ENCODE assay signal across 8 mouse cellular contexts in genomic region chr15:9072630-9073029, GRCm38 (mm10). TPM values are rescaled to one million over a fixed set of nuclear protein-coding genes. Genes with fewer than 3 reads are reported as not detected.
DNase-seq lines count a peak whose midpoint lies in the region; ATAC-seq and TF ChIP-seq lines count a peak whose summit lies in the region.

No protein-coding gene starts in this region.

- peak overlapping the region; percentile 72; the same call in 1 of the 2 replicates for H3K27ac ChIP-seq in kidney, adult 2 months (ENCODE audit: insufficient read depth, low read depth, low read length)
- no peak overlapping the region for H3K27ac ChIP-seq in brown adipose tissue, adult 24 weeks (replicated peaks; ENCODE audit: low read depth, low read length)
- H3K27ac ChIP-seq in hindbrain, embryonic 11.5 days (ENCODE audit: low read depth, low read length), result no peak overlapping the region
- H3K27ac ChIP-seq in lung, embryonic 14.5 days (ENCODE audit: low read depth), result peak overlapping the region; percentile 97; the same call in 1 of the 2 replicates

- peak overlapping the region; percentile 9; the same call in 1 of the 2 replicates for H3K4me3 ChIP-seq in kidney, adult 2 months (ENCODE audit: insufficient read depth, low read depth, low read length)
- peak overlapping the region; percentile 32; the same call in 1 of the 2 replicates for H3K4me3 ChIP-seq in brown adipose tissue, adult 24 weeks (ENCODE audit: insufficient read depth, low read depth, low read length)
- H3K4me3 ChIP-seq in hindbrain, embryonic 11.5 days (ENCODE audit: low read depth, low read length), result peak overlapping the region; percentile 89
- peak overlapping the region; percentile 90 for H3K4me3 ChIP-seq in lung, embryonic 14.5 days (ENCODE audit: low read depth, low read length)

- peak overlapping the region; percentile 65 for H3K4me2 ChIP-seq in hindbrain, embryonic 11.5 days (replicated peaks; ENCODE audit: low read depth, low read length)
- peak overlapping the region; percentile 79 for H3K4me2 ChIP-seq in lung, embryonic 14.5 days

- TF ChIP-seq CTCF in kidney, adult 2 months (conservative IDR thresholded peaks at IDR 0.05; ENCODE audit: insufficient read depth, insufficient read length, low read depth, low read length), result no peak
- no peak for TF ChIP-seq CTCF in lung, embryonic 14.5 days (IDR thresholded peaks at IDR 0.05; ENCODE audit: low read depth)

- 14% methylated on average over 5 of the region's 5 CpGs for WGBS in kidney, adult 2 months
- WGBS in hindbrain, embryonic 11.5 days, result 37% methylated on average over 5 of the region's 5 CpGs
- WGBS in lung, embryonic 14.5 days, result 7% methylated on average over 5 of the region's 5 CpGs

- ATAC-seq in hindbrain, embryonic 11.5 days (ENCODE audit: low FRiP score), result no peak
- ATAC-seq in lung, embryonic 14.5 days (ENCODE audit: insufficient read depth), result no peak
- ATAC-seq in monocyte, adult 5-6 weeks (replicated peaks; ENCODE audit: insufficient number of reproducible peaks, low FRiP score, low TSS enrichment, poor library complexity, severe bottlenecking), result no peak

- peak; percentile 47 for DNase-seq in kidney, adult 2 months
- no peak for DNase-seq in kidney, adult 11 months
- no peak for DNase-seq in hindbrain, embryonic 11.5 days (ENCODE audit: low spot score)
- peak; percentile 70 for DNase-seq in lung, embryonic 14.5 days
- DNase-seq in frontal cortex, postnatal 10 days (ENCODE audit: low spot score in 2 of 2), result no peak
- no peak for DNase-seq in layer of hippocampus, adult 9-11 months

- H3K27me3 ChIP-seq in kidney, adult 2 months (replicated peaks; ENCODE audit: control insufficient read depth, insufficient read depth, low read length), result no peaks in the 10 kb centered on the region
- no peaks in the 10 kb centered on the region for H3K27me3 ChIP-seq in hindbrain, embryonic 11.5 days (ENCODE audit: control insufficient read depth, insufficient read depth, low read length)
- no peaks in the 10 kb centered on the region for H3K27me3 ChIP-seq in lung, embryonic 14.5 days (ENCODE audit: insufficient read depth, low read length)

- H3K36me3 ChIP-seq in kidney, adult 2 months (ENCODE audit: control insufficient read depth, insufficient read depth, low read length), result no peaks in the 10 kb centered on the region
- H3K36me3 ChIP-seq in hindbrain, embryonic 11.5 days (ENCODE audit: control insufficient read depth, insufficient read depth, low read length), result no peaks in the 10 kb centered on the region
- no peaks in the 10 kb centered on the region for H3K36me3 ChIP-seq in lung, embryonic 14.5 days (ENCODE audit: insufficient read depth)

- H3K9ac ChIP-seq in hindbrain, embryonic 11.5 days (ENCODE audit: low read depth, low read length), result no peak overlapping the region
- H3K9ac ChIP-seq in lung, embryonic 14.5 days, result peak overlapping the region; percentile 92

- no peak for TF ChIP-seq POLR2A in kidney, adult 2 months (IDR thresholded peaks at IDR 0.05; ENCODE audit: low read depth, low read length)

- peaks cover 22% of the 10 kb centered on the region for H3K4me1 ChIP-seq in kidney, adult 2 months (ENCODE audit: control insufficient read depth, insufficient read depth, low read length)
- H3K4me1 ChIP-seq in brown adipose tissue, adult 24 weeks (ENCODE audit: control insufficient read depth, insufficient read depth, insufficient read length, low read length), result peaks cover 8% of the 10 kb centered on the region; the same call in 1 of the 2 replicates
- H3K4me1 ChIP-seq in hindbrain, embryonic 11.5 days (replicated peaks; ENCODE audit: control insufficient read depth, insufficient read depth, low read length), result peaks cover 2% of the 10 kb centered on the region
- H3K4me1 ChIP-seq in lung, embryonic 14.5 days (ENCODE audit: insufficient read depth), result peaks cover 22% of the 10 kb centered on the region

- no peaks in the 10 kb centered on the region for H3K9me3 ChIP-seq in hindbrain, embryonic 11.5 days (ENCODE audit: control insufficient read depth, low read length)
- no peaks in the 10 kb centered on the region for H3K9me3 ChIP-seq in lung, embryonic 14.5 days (ENCODE audit: low read depth, low read length)

RNA-seq across cellular contexts. Expression of gene Nadk2, which starts 1.6 kb away (rescaled TPM):
- 46.6 and 52.9 TPM in 2 replicates for polyA plus RNA-seq in kidney, adult 2 months (2012; rRNA removed)
- 31.2 and 43.1 TPM in 2 replicates for polyA plus RNA-seq in brown adipose tissue, adult 24 weeks (2012; ENCODE audit: insufficient read depth, insufficient read length, missing spikeins)
- polyA plus RNA-seq in hindbrain, embryonic 11.5 days (2014; fragmentation: Nextera tagmentation; extraction: Ambion mirVana), result 32.9 and 38.0 TPM in 2 replicates
- polyA plus RNA-seq in lung, embryonic 14.5 days (2014; fragmentation: Nextera tagmentation; extraction: Ambion mirVana), result 38.6 and 42.1 TPM in 2 replicates
- 29.7 to 32.9 TPM (median 31.5 TPM) in 3 replicates for total RNA-seq in monocyte, adult 5-6 weeks (2017)

Comparison
In these comparisons a context has a peak if more than half of its experiments do, and no peak if none do; other contexts are left out.
1. DNase-seq: peak in kidney, adult 2 months (single experiment) and lung, embryonic 14.5 days (single experiment); none in kidney, adult 11 months (single experiment), hindbrain, embryonic 11.5 days (single experiment), frontal cortex, postnatal 10 days (0 of 2) and layer of hippocampus, adult 9-11 months (single experiment).
2. H3K27ac ChIP-seq: peak in kidney, adult 2 months (single experiment) and lung, embryonic 14.5 days (single experiment); none in brown adipose tissue, adult 24 weeks (single experiment) and hindbrain, embryonic 11.5 days (single experiment).
3. H3K4me3 ChIP-seq: peak in every context shown above with its lines; median percentile 90 in lung, embryonic 14.5 days; 89 in hindbrain, embryonic 11.5 days; 32 in brown adipose tissue, adult 24 weeks; 9 in kidney, adult 2 months.